Mouse (Mus musculus) hindlimb bud, embryonic 11.5 days (tissue): ENCODE results near the gene Mid1.
"Not testable (repeated sequence)": the region's sequence is repeated elsewhere in the genome, so short reads cannot be mapped to it uniquely, and the experiment has no call there.

Experiments
- DNase-seq: peaks from one replicate; pipeline ENCODE4 v3.0.0-alpha.2; 2012; ENCODE audit warnings: low read depth, low spot score; ENCODE audit errors: extremely low spot score

The Mid1 gene

DNA sequence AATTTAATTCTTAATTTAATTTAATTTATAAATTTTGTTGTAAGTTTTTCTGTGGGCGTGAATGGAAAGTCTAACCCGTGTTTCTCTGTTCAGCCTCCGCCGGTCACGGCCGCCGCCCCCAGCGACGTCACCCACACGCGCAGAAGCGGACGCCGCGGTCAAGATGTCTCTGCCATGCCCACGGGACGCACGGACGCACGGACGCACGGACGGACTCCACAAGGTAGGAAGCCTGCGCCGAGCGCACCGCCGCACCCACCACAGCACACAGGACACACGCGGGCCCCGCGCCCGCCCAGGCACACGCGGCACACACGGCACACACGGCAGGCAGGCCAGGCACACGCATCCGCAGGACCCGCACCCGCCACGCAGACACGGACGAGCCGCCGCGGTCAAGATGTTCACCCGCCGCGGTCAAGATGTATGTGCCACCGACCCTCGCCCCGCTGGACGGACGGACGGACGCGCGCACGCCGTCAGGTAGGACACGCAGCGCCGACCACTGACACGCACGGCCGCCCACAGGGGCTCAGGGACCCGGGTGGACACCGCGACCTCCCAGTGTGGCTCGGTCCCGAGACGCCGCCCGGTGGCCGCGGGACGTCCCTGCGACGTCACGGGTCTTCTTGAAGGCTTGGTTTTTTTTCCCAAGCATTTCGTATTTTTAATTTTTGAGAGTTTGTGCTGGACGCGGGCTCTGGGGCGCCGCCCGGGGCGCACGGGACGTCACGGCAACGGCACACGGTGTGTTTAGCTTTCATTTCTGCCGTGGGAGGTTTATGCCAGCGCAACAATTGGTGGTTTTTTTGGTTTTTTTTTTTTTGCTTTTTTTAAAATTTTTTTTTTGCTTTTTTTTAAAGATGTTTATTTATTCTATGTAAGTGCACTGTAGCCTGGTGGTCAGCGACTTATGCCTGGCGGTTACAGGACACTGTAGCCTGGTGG, 325.9 kb downstream of the Mid1 start:
- not testable (repeated sequence) for DNase-seq

GRCm38 (mm10) chrX:170011529-170011879, 326.5 kb downstream of the Mid1 start:
- DNase-seq, result not testable (repeated sequence)

DNA sequence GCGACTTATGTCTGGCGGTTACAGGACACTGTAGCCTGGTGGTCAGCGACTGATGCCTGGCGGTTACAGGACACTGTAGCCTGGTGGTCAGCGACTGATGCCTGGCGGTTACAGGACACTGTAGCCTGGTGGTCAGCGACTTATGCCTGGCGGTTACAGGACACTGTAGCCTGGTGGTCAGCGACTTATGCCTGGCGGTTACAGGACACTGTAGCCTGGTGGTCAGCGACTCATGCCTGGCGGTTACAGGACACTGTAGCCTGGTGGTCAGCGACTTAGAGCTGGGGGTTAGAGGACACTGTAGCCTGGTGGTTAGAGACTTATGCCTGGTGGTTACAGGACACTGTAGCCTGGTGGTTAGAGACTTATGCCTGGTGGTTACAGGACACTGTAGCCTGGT, 328.4 kb downstream of the Mid1 start:
- DNase-seq, result not testable (repeated sequence)

- not testable (repeated sequence) for DNase-seq
Observed at GRCm38 (mm10) chrX:170014038-170014437, 329.0 kb downstream of the Mid1 start.

- not testable (repeated sequence) for DNase-seq
Observed at GRCm38 (mm10) chrX:170015883-170016282, 330.9 kb downstream of the Mid1 start.

- DNase-seq, result peak; percentile 99
Observed at GRCm38 (mm10) chrX:170017333-170018245, 332.6 kb downstream of the Mid1 start.

- DNase-seq, result not testable (repeated sequence)
Observed at GRCm38 (mm10) chrX:170018571-170019218, 333.7 kb downstream of the Mid1 start.

- DNase-seq, result not testable (repeated sequence)
Observed at GRCm38 (mm10) chrX:170019219-170019953, 334.4 kb downstream of the Mid1 start.

- DNase-seq, result not testable (repeated sequence)
Observed at GRCm38 (mm10) chrX:170019954-170020689, 335.1 kb downstream of the Mid1 start.

DNA sequence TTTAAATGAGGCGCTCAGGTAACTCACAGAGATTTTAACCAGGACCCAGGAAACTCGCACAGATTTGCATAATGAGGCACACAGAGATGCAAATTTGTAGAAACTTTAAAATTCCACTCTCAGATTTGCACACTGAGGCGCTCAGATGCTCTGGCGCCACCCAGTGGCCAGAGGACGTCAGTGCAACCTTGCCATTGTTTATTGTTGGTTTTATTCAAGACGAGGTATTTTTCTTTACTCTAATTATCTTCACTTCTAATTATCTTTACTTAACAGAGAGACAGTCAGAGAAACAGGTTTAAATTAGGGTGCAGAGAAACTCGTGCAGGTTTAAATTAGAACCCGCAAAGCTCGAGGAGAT, 335.7 kb downstream of the Mid1 start:
- DNase-seq, result peak; percentile 100

GRCm38 (mm10) chrX:170021205-170021604, 336.2 kb downstream of the Mid1 start:
- not testable (repeated sequence) for DNase-seq

GRCm38 (mm10) chrX:170021750-170022461, 336.9 kb downstream of the Mid1 start:
- not testable (repeated sequence) for DNase-seq
